Mouse (Mus musculus): ENCODE measurements around the gene Grin2b.

Gene Grin2b

DNA sequence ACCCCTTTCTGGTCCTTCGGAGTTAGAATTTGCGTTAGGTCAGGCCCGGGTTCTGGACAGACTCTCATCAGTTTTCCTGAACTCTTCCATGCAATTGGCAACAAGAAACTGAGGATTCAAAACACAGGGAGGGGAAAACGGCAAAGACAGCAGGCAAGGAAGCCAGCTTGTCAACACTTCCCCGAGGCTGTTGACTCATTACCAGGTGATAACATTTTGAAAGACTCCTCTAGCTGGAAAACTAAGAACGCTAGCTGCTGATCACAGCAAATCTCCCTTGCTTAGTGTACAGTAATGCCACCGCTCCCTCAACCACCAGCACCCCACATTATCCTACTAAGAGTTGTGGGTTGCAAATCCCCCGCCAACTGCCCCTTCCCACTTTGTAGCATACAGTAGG is 266.2 kb downstream of the Grin2b start:
- DNase-seq (ENCODE audit: low read depth, low spot score), result no peak

DNA sequence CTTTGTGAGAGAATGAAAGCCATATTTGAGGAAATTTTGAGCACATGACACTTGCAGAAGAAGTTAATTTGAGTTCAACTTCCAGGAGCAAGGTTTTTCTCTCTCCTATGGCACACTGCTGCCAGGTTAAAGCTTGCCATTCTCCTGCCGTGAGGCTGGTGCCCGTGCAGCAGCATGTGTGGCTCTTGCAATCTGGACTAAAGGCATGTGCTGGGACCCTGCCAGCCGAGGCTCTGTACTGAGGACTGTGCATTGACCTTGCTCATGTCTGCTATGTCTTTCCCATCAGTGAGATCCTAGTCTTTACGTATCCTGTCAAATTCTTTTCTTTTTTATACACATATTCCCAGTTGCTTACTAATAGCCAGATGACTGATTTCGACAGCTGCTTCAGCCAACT is 268.9 kb downstream of the Grin2b start:
- DNase-seq (ENCODE audit: low read depth, low spot score), result no peak

DNA sequence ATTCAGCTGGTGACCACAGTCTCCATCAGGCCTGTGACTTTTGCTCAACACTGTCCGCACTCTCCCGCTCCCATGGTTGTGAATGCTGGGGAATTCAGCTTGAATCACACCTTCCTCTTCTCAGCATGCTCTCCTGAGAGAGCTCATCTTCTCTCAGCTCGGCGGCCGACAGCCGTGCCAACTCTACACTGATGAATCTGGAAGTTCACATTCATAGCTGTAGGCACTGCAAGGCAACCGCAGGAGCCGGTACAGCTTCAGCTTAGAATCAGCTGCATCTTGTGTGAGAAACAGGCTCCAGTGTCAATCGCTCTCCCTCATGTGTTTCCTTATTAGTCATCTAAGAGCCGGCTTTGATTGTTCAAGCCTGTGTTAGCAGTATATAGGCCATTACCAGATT is 272.9 kb downstream of the Grin2b start:
- DNase-seq (ENCODE audit: low read depth, low spot score), result no peak

DNA sequence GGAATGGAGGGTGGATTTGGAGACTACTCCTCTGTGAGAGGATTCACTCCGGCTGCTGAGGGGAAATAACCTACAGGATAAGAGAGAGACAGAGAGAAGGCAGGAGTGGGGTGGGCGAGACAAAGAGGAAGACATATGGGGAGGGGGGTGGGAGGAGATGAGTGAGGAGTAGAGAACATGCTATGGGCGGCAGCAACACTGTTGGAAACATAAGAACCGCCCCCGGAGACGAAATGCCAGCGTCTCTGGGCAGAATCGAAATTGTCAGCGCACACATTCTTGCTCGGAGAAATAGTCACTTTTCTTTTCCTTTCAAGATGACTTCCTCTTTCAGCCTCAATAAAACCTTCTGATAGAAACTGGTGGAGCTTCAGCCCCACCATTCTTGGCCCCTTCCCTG is 274.1 kb downstream of the Grin2b start:
- no peak for DNase-seq (ENCODE audit: low read depth, low spot score)

DNA sequence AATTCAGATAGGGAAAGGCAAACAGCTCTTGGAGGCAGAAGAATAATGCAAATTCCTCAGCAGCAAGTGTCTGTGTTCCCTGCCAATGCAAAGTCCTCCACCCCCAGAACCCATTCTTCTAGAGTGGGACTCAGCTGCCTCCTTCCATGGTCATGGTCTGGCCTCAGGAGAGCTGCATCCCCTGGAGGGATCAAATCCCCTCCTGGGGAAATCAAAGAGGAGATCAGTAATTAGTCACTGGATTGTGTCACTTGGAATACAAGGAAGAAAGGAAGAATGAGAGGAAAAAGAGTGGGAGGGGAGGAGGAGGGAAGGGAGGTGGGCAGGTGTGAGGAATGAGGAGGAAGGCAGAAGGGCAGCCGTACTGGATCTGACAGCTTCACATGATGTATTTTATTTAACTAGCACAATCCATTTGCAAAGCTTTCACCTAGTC is 278.5 kb downstream of the Grin2b start:
- no peak for DNase-seq (ENCODE audit: low read depth, low spot score)

DNA sequence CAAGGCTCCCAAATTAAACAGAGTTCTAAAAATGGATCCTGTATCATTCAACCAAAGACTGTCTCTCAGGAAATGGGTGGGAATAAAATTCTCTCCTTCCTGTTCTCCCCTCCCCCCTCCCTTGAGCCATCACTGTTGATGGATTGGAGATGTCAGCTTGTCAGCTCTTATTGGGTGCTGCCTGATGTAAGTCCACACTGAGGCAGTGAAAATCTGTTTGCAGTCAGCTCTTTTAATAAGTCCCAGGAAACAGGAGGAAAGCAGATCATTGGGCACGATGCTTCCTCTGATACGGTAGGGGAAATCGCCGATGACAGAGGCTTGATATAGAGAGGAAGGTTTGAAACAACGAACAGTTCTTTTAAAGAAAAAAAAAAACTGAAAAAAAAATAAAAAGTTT is 290.7 kb downstream of the Grin2b start:
- no peak for DNase-seq (ENCODE audit: low read depth, low spot score)

DNA sequence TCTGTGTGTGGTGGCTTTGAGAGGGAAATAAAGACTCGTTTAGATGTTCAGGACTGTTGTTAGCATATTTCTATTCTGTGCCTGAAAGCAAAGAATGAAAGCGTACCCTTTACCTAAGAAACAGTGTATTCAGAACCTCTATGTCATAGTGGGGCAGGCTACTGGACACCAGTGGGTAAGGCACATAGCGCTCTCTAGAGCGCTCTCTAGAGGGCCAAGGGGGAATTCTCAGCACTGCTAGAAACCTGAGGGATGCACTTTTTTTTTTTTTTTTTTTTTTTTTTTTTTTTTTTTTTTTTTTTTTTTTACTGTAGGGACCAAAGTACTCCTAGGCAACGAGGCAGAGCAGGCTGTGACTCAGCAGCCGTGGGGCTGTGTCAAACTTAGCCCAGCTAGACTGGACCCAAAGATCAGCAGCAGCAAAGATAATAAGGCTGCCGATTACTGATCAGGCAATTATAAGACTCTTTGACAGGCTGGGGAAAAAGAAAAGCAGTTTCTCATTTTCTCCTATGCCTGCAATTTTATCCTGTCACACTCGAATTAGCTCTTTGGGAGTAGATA is 297.1 kb downstream of the Grin2b start:
- DNase-seq (ENCODE audit: low read depth, low spot score), result peak; percentile 65

DNA sequence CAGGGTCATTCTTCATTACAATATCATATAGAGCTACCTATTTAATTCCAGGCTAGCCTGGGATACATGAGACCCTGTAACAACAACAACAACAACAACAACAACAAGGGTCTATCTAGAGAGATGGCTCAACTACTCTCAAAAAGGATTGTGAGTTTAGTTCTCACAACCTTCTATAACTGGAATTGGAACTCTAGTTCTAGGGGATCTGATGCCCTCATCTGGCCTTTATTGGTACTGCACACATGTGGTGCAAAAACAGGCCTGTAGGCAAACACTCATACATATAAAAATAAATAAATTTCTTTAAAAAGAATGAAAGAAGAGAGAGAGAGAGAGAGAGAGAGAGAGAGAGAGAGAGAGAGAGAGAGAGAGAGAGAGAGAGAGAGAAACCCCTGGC is 298.7 kb downstream of the Grin2b start:
- DNase-seq (ENCODE audit: low read depth, low spot score), result peak; percentile 62

DNA sequence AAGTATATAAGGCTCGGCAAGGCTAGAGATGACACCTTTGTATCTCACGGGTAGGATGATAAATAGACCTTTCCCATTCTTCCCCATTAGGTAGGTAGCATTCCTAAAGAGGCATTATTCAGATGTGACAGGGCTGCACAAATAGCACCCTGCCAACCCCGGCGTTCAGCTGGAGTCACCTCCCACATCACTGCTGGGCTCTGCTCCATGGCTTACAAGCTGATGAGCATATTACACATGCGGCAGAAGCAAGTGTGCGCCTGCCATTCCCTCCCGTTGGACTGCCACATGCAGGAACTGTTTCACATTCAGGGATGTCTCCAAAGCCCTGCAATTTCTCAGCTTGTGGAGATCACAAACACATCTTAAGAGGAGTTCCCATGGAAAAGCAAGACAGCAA is 307.5 kb downstream of the Grin2b start:
- no peak for DNase-seq (ENCODE audit: low read depth, low spot score)

DNA sequence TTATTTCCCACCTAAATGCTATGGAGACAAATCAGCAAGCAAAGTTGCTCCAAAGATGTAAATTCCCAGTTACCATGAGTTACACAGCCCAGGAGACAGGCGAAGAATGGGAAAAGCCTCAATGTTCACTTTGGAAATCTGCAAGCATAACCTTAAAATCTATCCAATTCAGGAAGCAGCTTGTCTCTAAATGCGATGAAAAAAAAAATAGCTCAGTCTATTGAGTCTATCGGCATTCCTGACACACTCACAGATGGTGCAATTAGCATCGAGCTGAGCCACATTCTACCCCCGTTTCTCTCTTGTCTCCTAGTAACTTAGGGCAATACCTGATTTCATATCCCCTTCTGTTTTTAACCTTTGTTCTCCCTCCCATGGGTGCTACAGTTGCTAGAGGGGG is 309.3 kb downstream of the Grin2b start:
- DNase-seq (ENCODE audit: low read depth, low spot score), result no peak

DNA sequence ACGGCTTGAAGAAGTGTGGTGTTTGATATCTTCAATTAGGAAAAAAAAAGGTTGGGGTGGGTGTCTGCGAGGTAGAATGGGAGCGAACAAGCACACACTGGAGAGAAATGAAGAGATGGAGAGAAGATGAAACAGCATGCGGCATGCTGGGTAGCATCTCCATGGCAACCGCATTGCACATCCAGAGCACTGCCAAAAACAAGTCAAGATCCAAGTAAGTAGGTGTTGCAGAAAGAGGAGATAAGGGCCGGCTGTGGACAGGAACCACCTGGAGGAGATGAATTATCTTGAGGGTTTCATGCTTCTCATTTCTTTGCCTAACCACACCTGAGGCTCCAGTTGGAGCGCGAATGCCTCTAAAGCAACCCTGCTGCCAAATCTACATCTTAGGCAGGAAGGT is 313.8 kb downstream of the Grin2b start:
- DNase-seq (ENCODE audit: low read depth, low spot score), result peak; percentile 13

DNA sequence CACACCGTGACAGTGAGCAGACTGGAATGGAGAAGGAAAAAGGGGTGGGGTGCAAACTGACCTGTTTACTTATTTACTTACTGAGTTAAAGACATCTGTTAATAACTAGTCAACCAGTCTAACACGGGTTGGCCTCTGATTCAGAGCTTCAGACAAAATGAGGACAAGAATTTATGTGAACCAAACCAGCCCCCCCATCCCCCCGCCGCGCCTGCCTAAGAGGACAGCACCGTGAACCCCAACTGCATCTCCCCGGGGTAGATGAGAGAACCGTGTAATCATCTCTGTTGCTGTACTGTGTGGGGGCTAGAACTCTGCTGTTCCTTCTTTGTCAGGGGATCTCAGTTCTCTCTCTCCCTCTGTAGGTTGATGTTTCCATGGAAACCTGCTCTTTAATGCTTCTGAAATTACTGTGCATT is 319.1 kb downstream of the Grin2b start:
- no peak for DNase-seq (ENCODE audit: low read depth, low spot score)

DNA sequence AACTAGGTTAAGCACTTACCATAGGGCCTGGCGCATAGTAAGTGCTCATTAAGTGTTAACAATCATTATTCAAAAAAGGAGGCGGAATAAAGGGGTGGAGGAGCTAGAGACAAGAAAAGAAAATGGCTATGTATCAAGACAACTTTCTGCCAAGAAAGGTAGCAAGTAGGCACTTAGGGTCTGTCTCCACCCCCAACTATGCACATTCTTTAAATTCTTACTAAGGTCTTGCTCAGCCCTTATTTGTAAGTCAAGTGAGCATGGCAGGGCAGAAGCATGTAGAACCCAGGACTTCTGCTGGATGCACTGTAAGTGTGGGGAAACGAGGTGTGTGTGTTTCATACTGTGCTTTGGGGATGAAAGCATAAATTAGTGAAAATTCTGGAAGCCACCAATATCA is 329.6 kb downstream of the Grin2b start:
- DNase-seq (ENCODE audit: low read depth, low spot score), result peak; percentile 83

DNA sequence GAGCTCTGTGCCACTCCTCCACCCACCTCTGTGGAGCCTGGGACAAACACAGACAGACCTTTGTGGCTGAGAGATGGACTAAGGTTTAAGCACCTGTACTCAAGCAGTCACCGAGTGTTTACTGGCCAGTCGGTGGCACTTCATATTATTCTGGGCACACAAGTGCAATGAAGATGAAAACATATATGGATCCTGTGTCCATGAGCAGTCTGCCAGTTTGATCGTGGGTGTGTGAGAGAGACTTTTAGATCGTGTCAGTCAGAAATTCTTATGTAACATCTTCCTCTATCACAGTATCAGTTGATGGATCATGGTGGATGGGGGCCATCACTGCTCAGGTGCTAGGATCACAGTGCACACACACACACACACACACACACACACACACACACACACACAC is 337.0 kb downstream of the Grin2b start:
- DNase-seq (ENCODE audit: low read depth, low spot score), result no peak

DNA sequence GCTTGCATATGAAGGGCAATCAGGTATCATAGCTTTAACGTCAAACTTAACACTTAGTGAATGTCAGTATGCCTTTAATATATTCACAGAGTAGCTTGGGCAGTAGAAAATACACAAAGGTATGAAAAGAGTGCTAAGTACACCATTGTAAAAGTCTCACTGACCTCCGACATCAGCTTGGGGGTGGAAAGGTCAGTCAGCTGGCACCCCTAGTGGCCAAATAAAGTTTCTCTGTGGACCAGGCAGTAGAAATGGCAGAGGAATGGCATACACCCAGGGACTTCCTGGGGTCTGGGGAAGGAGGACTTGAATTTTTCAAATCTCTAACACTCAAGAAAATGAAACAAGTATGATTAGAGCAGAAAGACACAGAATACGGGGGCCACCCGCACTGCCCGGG is 339.8 kb downstream of the Grin2b start:
- DNase-seq (ENCODE audit: low read depth, low spot score), result peak; percentile 48

DNA sequence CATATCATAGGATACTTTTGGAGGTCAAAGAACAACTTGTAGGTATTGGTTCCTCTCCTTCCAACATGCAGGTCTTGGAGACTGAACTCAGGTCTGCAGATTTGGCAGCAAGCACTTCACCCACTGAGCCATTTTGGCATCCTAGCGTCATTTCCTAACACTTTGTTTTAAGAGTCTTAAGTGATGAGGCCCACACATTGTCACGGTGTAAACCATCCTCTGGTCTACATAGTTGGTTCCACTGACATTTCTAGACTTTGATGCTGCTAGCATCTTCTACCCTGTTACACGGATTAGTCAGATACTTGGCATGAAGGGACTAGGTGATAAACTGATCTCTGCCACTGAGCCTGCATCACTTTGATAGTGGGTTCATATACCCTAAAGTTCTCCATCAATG is 341.3 kb downstream of the Grin2b start:
- no peak for DNase-seq (ENCODE audit: low read depth, low spot score)

DNA sequence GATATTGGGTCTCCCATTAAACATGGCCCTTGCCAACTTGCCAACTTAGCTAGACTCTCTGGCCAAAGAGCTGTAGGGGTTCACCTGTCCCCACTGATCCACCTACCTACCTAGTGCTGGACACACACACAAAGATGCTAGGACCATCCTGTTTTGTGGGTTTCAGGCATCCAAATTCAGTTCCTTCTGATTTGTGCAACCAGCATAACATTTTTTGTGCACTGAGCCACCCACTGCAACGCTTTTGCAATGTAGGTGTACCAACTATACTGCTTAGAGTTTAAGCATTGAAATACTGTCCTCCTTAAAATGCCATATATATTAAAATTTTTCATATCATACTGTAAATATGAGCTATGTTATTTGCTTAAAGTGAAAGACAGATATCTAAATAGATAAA is 342.3 kb downstream of the Grin2b start:
- no peak for DNase-seq (ENCODE audit: low read depth, low spot score)

DNA sequence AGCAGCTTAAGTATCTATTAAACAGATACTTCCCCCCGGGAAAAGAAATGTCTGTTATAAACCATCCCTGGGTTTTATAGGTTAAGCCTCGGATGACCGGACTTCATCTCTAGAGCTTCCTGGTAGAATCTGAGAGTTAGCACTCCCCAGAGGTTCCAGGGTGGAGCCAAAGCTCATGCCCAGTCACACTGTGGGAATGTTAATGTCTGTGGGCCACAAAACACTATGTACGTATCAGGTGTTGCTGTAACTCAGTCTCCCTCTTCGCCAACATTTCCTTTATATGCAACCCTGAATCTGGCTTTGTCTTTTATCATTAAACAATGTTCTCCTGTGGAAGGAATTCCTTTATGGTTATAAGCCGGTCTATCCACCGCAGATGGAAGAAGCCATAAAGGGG is 343.9 kb downstream of the Grin2b start:
- no peak for DNase-seq (ENCODE audit: low read depth, low spot score)

DNA sequence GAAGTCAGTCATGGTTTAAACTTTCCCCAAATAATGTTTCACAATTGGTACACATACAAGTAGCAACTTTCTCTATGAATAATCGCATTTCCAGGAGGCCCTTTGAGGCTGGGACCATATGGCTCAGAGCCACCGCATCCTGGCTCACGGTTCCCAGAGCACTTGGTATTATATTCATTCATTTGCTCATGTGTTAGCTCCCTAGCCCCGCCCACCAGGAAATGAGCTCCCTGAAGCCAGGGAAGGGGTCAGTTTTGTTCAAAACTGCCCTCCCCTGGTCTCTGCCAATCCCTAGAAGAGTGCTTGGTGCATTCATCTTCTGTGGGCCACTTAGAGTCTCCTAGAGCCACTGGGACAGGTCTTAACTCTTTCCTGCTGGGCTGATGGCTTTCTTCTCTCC is 344.3 kb downstream of the Grin2b start:
- DNase-seq (ENCODE audit: low read depth, low spot score), result no peak

DNA sequence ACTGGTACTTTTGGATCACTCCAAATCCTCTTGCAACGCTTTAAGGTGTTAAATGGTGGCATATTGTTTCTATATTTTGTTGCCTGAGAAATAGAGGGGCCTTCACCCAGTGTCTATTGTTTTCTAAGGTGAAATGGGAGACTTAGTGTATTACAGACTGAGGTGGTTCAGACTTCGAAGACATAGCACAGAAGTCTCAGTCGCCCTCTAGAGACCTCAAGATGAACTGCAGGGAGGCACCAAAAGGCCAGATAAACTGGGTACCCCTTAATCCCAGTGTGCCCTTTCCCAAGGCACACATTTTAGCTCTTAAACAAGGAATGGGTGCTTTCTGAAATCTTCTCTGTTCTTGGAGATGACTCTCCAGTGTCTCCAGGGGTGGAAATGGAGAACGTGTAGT is 345.4 kb downstream of the Grin2b start:
- peak; percentile 72 for DNase-seq (ENCODE audit: low read depth, low spot score)

DNA sequence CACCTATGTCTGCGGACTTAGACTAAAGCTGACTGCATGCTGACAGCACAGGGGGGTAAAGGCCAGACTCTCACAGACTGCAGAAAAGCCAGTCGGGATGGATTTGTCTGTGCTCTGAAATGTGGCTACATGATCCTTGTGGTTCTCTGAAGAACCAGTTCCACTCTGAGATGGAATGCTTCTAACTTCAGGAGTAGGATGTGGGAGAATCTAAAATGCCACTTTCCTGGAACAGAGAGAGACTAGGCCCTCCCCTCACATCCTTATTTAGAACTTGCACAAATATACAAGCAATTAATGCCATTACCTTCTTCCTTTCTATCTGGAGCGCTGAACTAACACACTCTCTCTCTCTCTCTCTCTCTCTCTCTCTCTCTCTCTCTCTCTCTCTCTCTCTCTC is 346.0 kb downstream of the Grin2b start:
- no peak for DNase-seq (ENCODE audit: low read depth, low spot score)

DNA sequence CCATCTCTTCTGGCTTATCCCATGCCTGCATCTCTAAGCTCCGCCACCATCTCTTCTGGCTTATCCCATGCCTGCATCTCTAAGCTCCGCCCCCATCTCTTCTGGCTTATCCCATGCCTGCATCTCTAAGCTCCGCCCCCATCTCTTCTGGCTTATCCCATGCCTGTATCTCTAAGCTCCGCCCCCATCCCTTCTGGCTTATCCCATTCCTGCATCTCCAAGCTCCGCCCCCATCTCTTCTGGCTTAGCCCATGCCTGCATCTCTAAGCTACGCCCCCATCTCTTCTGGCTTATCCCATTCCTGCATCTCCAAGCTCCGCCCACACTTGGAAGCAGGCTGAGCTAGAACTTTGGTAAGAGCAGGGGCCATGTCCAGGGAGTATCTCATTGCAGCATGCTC is 346.5 kb downstream of the Grin2b start:
- DNase-seq (ENCODE audit: low read depth, low spot score), result peak; percentile 99

DNA sequence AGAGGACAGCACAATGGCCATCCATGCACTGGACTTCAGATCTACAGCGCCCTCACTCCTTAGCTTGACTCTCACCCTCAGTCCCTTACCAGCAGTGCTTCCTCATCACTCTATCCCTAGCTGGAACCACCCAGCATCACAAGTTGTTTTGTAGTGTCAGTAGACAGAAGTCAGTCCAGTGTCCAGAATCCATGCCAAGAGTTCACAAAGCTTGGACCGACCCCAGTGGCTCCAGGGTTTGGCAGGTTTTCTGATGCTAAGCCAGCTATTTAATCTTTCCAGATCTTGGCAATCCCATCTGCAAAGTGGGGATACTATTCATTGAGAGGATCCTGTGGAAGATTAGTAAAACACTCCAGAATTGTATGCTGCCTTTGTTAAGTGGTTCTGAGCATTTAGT is 355.9 kb downstream of the Grin2b start:
- no peak for DNase-seq (ENCODE audit: low read depth, low spot score)

DNA sequence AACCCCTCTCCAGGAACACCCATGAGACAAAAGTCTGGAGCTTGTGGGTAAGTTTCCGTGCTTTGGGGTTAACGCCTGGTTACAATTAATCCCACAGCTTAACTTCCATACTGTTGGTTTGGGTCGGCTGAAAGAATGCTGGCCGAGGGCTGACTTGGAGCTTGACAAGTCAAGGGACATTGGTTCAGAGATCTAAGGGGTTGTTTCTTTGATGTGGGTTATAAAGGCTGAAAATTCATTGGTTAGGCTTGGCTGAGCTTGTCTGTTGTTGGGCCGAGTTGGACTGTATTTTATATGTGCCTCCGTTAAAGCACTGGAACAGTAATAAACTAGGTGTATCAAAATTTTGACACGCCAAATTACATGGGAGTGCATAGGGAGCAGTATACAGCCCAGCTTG is 359.6 kb downstream of the Grin2b start:
- DNase-seq (ENCODE audit: low read depth, low spot score), result no peak

Measured in R1 (cell line).